Mouse (Mus musculus): ENCODE results near the gene Adgre5.

GRCm38 (mm10) chr8:83741849-83742655 is 926 bp upstream of the Adgre5 start:
- no peak for TF ChIP-seq CTCF (IDR thresholded peaks at IDR 0.05; ENCODE audit: control insufficient read depth, insufficient read depth, insufficient read length)
- TF ChIP-seq MAX (IDR thresholded peaks at IDR 0.05): no peak
- TF ChIP-seq FOSL1 (IDR thresholded peaks at IDR 0.05; ENCODE audit: insufficient read depth, low read length, poor library complexity, severe bottlenecking): no peak
- no peak for TF ChIP-seq MYOG (IDR thresholded peaks at IDR 0.05; ENCODE audit: control insufficient read depth, extremely low read depth, insufficient read length)
- TF ChIP-seq USF1 (IDR thresholded peaks at IDR 0.05; ENCODE audit: low read depth): peak; percentile 44
- TF ChIP-seq CEBPB (IDR thresholded peaks at IDR 0.05; ENCODE audit: low read depth): no peak
- TF ChIP-seq MYOD1 (IDR thresholded peaks at IDR 0.05; ENCODE audit: control insufficient read depth, insufficient read length, low read depth): no peak

Data from C2C12 (cell line).